Mouse (Mus musculus): Measurements from ENCODE around the gene Olfr1497. TPM values are rescaled to one million over a fixed set of nuclear protein-coding genes. Genes with fewer than 3 reads are reported as not detected.

Gene Olfr1497
- polyA plus RNA-seq, 1 experiment from 2014 or later: not detected

Other genes starting within 250 kb of the Olfr1497 start
- gene Olfr1484, start 214.7 kb downstream of the Olfr1497 start, polyA plus RNA-seq (2015; fragmentation: Nextera tagmentation; extraction: Ambion mirVana): not detected in 2 replicates
- gene Olfr1487, start 180.8 kb downstream of the Olfr1497 start, polyA plus RNA-seq (2015; fragmentation: Nextera tagmentation; extraction: Ambion mirVana): not detected in 2 replicates
- not detected in 2 replicates for gene Olfr1489, start 166.6 kb downstream of the Olfr1497 start, polyA plus RNA-seq (2015; fragmentation: Nextera tagmentation; extraction: Ambion mirVana)
- not detected in 2 replicates for gene Olfr1490, start 147.1 kb downstream of the Olfr1497 start, polyA plus RNA-seq (2015; fragmentation: Nextera tagmentation; extraction: Ambion mirVana)
- not detected in 2 replicates for gene Olfr1491, start 100.9 kb downstream of the Olfr1497 start, polyA plus RNA-seq (2015; fragmentation: Nextera tagmentation; extraction: Ambion mirVana)
- not detected in 2 replicates for gene Olfr1493-ps1, start 74.9 kb downstream of the Olfr1497 start, polyA plus RNA-seq (2015; fragmentation: Nextera tagmentation; extraction: Ambion mirVana)
- gene Olfr1494, start 58.5 kb downstream of the Olfr1497 start, polyA plus RNA-seq (2015; fragmentation: Nextera tagmentation; extraction: Ambion mirVana): not detected in 2 replicates
- gene Olfr1495, start 33.6 kb downstream of the Olfr1497 start, polyA plus RNA-seq (2015; fragmentation: Nextera tagmentation; extraction: Ambion mirVana): not detected in 2 replicates
- gene Olfr1496, start 20.3 kb downstream of the Olfr1497 start, polyA plus RNA-seq (2015; fragmentation: Nextera tagmentation; extraction: Ambion mirVana): not detected in 2 replicates
- gene Olfr1499, start 21.2 kb upstream of the Olfr1497 start, polyA plus RNA-seq (2015; fragmentation: Nextera tagmentation; extraction: Ambion mirVana): not detected in 2 replicates
- not detected in 2 replicates for gene Olfr1500, start 32.3 kb upstream of the Olfr1497 start, polyA plus RNA-seq (2015; fragmentation: Nextera tagmentation; extraction: Ambion mirVana)
- gene Olfr1501, start 52.5 kb upstream of the Olfr1497 start, polyA plus RNA-seq (2015; fragmentation: Nextera tagmentation; extraction: Ambion mirVana): not detected in 2 replicates
- gene Olfr1502, start 63.6 kb upstream of the Olfr1497 start, polyA plus RNA-seq (2015; fragmentation: Nextera tagmentation; extraction: Ambion mirVana): not detected in 2 replicates
- not detected in 2 replicates for gene Olfr1504, start 99.7 kb upstream of the Olfr1497 start, polyA plus RNA-seq (2015; fragmentation: Nextera tagmentation; extraction: Ambion mirVana)
- gene Olfr1505, start 115.3 kb upstream of the Olfr1497 start, polyA plus RNA-seq (2015; fragmentation: Nextera tagmentation; extraction: Ambion mirVana): not detected in 2 replicates